Mouse (Mus musculus): Measurements from ENCODE around the gene Gm11492. TPM values are rescaled to one million over a fixed set of nuclear protein-coding genes. Genes with fewer than 3 reads are reported as not detected.

The Gm11492 gene
- not detected in 2 replicates for polyA plus RNA-seq (2016; fragmentation: Nextera tagmentation; extraction: Ambion mirVana)

GRCm38 (mm10) chr11:87566501-87566900, at the start of gene Gm11492:
Gene Gm11492, plus strand, starts transcription at chr11:87566653.
- Histone ChIP-seq H3K4me1 (no peaks in the 10 kb centered on the region), H3K27ac (no peak within 1 kb of the TSS), H3K4me3 (replicated peaks) (no peak within 1 kb of the TSS), H3K9me3 (no peaks in the 10 kb centered on the region), H3K27me3 (no peaks in the 10 kb centered on the region), H3K36me3 (replicated peaks) (no peaks in the 10 kb centered on the region), H3K4me2 (no peak within 1 kb of the TSS), H3K9ac (no peak within 1 kb of the TSS)
- ATAC-seq (ENCODE audit: low FRiP score), result no peak
- 86% methylated on average over 3 of the region's 3 CpGs for WGBS

- H3K9me3 ChIP-seq, result no peaks in the 10 kb centered on the region
- 5% methylated on average over 2 of the region's 2 CpGs for WGBS
- H3K4me2 ChIP-seq, result no peak overlapping the region
- no peak for ATAC-seq (ENCODE audit: low FRiP score)
- H3K9ac ChIP-seq, result no peak overlapping the region
- no peak overlapping the region for H3K4me3 ChIP-seq (replicated peaks)
- peaks cover 9% of the 10 kb centered on the region for H3K4me1 ChIP-seq
- no peak overlapping the region for H3K27ac ChIP-seq
- no peaks in the 10 kb centered on the region for H3K27me3 ChIP-seq
- H3K36me3 ChIP-seq (replicated peaks), result no peaks in the 10 kb centered on the region
These were observed 47.2 kb upstream of the Gm11492 start for GRCm38 (mm10) chr11:87519260-87519659.

- 49% methylated on average over 5 of the region's 5 CpGs for WGBS
- ATAC-seq (ENCODE audit: low FRiP score), result no peak
- no peak overlapping the region for H3K4me3 ChIP-seq (replicated peaks)
- H3K4me2 ChIP-seq, result no peak overlapping the region
- no peak overlapping the region for H3K9ac ChIP-seq
- H3K27me3 ChIP-seq, result no peaks in the 10 kb centered on the region
- no peaks in the 10 kb centered on the region for H3K36me3 ChIP-seq (replicated peaks)
- H3K27ac ChIP-seq, result no peak overlapping the region
- H3K4me1 ChIP-seq, result peaks cover 15% of the 10 kb centered on the region
- H3K9me3 ChIP-seq, result no peaks in the 10 kb centered on the region
These were observed 43.0 kb upstream of the Gm11492 start for GRCm38 (mm10) chr11:87523466-87523865.

GRCm38 (mm10) chr11:87523967-87524366, 42.5 kb upstream of the Gm11492 start:
- Histone ChIP-seq H3K9me3 (no peaks in the 10 kb centered on the region), H3K9ac (no peak overlapping the region), H3K4me3 (replicated peaks) (no peak overlapping the region), H3K4me2 (no peak overlapping the region), H3K27me3 (no peaks in the 10 kb centered on the region), H3K27ac (no peak overlapping the region), H3K4me1 (peaks cover 15% of the 10 kb centered on the region), H3K36me3 (replicated peaks) (no peaks in the 10 kb centered on the region)
- no peak for ATAC-seq (ENCODE audit: low FRiP score)

- Histone ChIP-seq H3K4me3 (replicated peaks) (no peak overlapping the region), H3K27ac (no peak overlapping the region)
These were observed 41.7 kb upstream of the Gm11492 start for GRCm38 (mm10) chr11:87524780-87525179.

GRCm38 (mm10) chr11:87527364-87527763, 39.1 kb upstream of the Gm11492 start:
- H3K4me1 ChIP-seq, result peaks cover 15% of the 10 kb centered on the region
- no peak overlapping the region for H3K4me2 ChIP-seq
- H3K36me3 ChIP-seq (replicated peaks), result no peaks in the 10 kb centered on the region
- no peaks in the 10 kb centered on the region for H3K9me3 ChIP-seq
- H3K27ac ChIP-seq, result no peak overlapping the region
- no peak for ATAC-seq (ENCODE audit: low FRiP score)
- 80% methylated on average over 3 of the region's 3 CpGs for WGBS
- H3K4me3 ChIP-seq (replicated peaks), result no peak overlapping the region
- no peak overlapping the region for H3K9ac ChIP-seq
- H3K27me3 ChIP-seq, result no peaks in the 10 kb centered on the region

More at GRCm38 (mm10) chr11:87524780-87525179, 41.7 kb upstream of the Gm11492 start:
- Histone ChIP-seq H3K9me3 (no peaks in the 10 kb centered on the region), H3K36me3 (replicated peaks) (no peaks in the 10 kb centered on the region), H3K4me1 (peaks cover 15% of the 10 kb centered on the region), H3K4me2 (no peak overlapping the region), H3K27me3 (no peaks in the 10 kb centered on the region), H3K9ac (no peak overlapping the region)
- no peak for ATAC-seq (ENCODE audit: low FRiP score)

GRCm38 (mm10) chr11:87527990-87528389, 38.5 kb upstream of the Gm11492 start:
- Histone ChIP-seq H3K36me3 (replicated peaks) (no peaks in the 10 kb centered on the region), H3K4me1 (peaks cover 15% of the 10 kb centered on the region), H3K9me3 (no peaks in the 10 kb centered on the region), H3K4me3 (replicated peaks) (no peak overlapping the region), H3K27me3 (no peaks in the 10 kb centered on the region), H3K27ac (no peak overlapping the region), H3K4me2 (no peak overlapping the region), H3K9ac (no peak overlapping the region)
- no peak for ATAC-seq (ENCODE audit: low FRiP score)
- 62% methylated on average over 4 of the region's 4 CpGs for WGBS

GRCm38 (mm10) chr11:87531695-87532094, 34.8 kb upstream of the Gm11492 start:
- whole genome bisulfite sequencing, result 53% methylated on average over 6 of the region's 6 CpGs
- Histone ChIP-seq H3K4me1 (no peaks in the 10 kb centered on the region), H3K27ac (no peak overlapping the region), H3K9me3 (no peaks in the 10 kb centered on the region), H3K27me3 (no peaks in the 10 kb centered on the region), H3K4me2 (no peak overlapping the region), H3K9ac (no peak overlapping the region), H3K4me3 (replicated peaks) (no peak overlapping the region), H3K36me3 (replicated peaks) (no peaks in the 10 kb centered on the region)
- ATAC-seq (ENCODE audit: low FRiP score), result no peak

- no peak overlapping the region for H3K4me2 ChIP-seq
- H3K27me3 ChIP-seq, result no peaks in the 10 kb centered on the region
- H3K4me1 ChIP-seq, result no peaks in the 10 kb centered on the region
- 51% methylated on average over 8 of the region's 8 CpGs for WGBS
- no peak overlapping the region for H3K4me3 ChIP-seq (replicated peaks)
- no peak for ATAC-seq (ENCODE audit: low FRiP score)
- H3K36me3 ChIP-seq (replicated peaks), result no peaks in the 10 kb centered on the region
- no peaks in the 10 kb centered on the region for H3K9me3 ChIP-seq
- no peak overlapping the region for H3K27ac ChIP-seq
- no peak overlapping the region for H3K9ac ChIP-seq
These were observed 24.2 kb upstream of the Gm11492 start for GRCm38 (mm10) chr11:87542285-87542684.

GRCm38 (mm10) chr11:87542906-87543305, 23.5 kb upstream of the Gm11492 start:
- ATAC-seq (ENCODE audit: low FRiP score), result no peak
- no peak overlapping the region for H3K9ac ChIP-seq
- H3K4me1 ChIP-seq, result no peaks in the 10 kb centered on the region
- no peaks in the 10 kb centered on the region for H3K27me3 ChIP-seq
- H3K4me3 ChIP-seq (replicated peaks), result no peak overlapping the region
- H3K36me3 ChIP-seq (replicated peaks), result no peaks in the 10 kb centered on the region
- no peaks in the 10 kb centered on the region for H3K9me3 ChIP-seq
- no peak overlapping the region for H3K4me2 ChIP-seq
- H3K27ac ChIP-seq, result no peak overlapping the region
- 64% methylated on average over 3 of the region's 3 CpGs for WGBS

- WGBS, result 73% methylated on average over 4 of the region's 4 CpGs
- H3K4me1 ChIP-seq, result peaks cover 12% of the 10 kb centered on the region
- ATAC-seq (ENCODE audit: low FRiP score), result no peak
- no peaks in the 10 kb centered on the region for H3K36me3 ChIP-seq (replicated peaks)
- no peak overlapping the region for H3K4me3 ChIP-seq (replicated peaks)
- no peak overlapping the region for H3K27ac ChIP-seq
- no peak overlapping the region for H3K4me2 ChIP-seq
- no peak overlapping the region for H3K9ac ChIP-seq
- H3K27me3 ChIP-seq, result no peaks in the 10 kb centered on the region
- no peaks in the 10 kb centered on the region for H3K9me3 ChIP-seq
These were observed 13.1 kb upstream of the Gm11492 start for GRCm38 (mm10) chr11:87553342-87553741.

- Histone ChIP-seq H3K27ac (no peak overlapping the region), H3K9me3 (no peaks in the 10 kb centered on the region), H3K36me3 (replicated peaks) (no peaks in the 10 kb centered on the region), H3K4me3 (replicated peaks) (no peak overlapping the region), H3K4me1 (peaks cover 12% of the 10 kb centered on the region), H3K4me2 (no peak overlapping the region), H3K9ac (no peak overlapping the region), H3K27me3 (no peaks in the 10 kb centered on the region)
- no peak for ATAC-seq (ENCODE audit: low FRiP score)
- 58% methylated on average over 5 of the region's 5 CpGs for WGBS
These were observed 12.1 kb upstream of the Gm11492 start for GRCm38 (mm10) chr11:87554386-87554785.

GRCm38 (mm10) chr11:87555106-87555703, 11.2 kb upstream of the Gm11492 start:
- H3K27ac ChIP-seq, result no peak overlapping the region
- WGBS, result 41% methylated on average over 2 of the region's 2 CpGs
- ATAC-seq (ENCODE audit: low FRiP score), result no peak

More at GRCm38 (mm10) chr11:87555106-87555703, 11.2 kb upstream of the Gm11492 start:
- Histone ChIP-seq H3K4me3 (replicated peaks) (no peak overlapping the region), H3K27me3 (no peaks in the 10 kb centered on the region), H3K9me3 (no peaks in the 10 kb centered on the region), H3K9ac (no peak overlapping the region), H3K4me1 (peaks cover 12% of the 10 kb centered on the region), H3K36me3 (replicated peaks) (no peaks in the 10 kb centered on the region), H3K4me2 (no peak overlapping the region)
